Mouse (Mus musculus) lung, embryonic 15.5 days (tissue): ENCODE data around the gene Fam20b. TPM values are rescaled to one million over a fixed set of nuclear protein-coding genes. Genes with fewer than 3 reads are reported as not detected.
A peak's percentile ranks its signal among the peaks of the same experiment; 100 is the strongest.

Experiments used
- ATAC-seq: fragments of 200-750 bp; cut with Nextera tagmentation; 2 replicates; pipeline ENCODE4 v1.8.0; 2017; ENCODE audit warnings: moderate number of reproducible peaks, borderline replicate concordance; ENCODE audit not compliant: low FRiP score, low TSS enrichment; ENCODE audit errors: extremely low read depth
- H3K27ac ChIP-seq: fragments of 300-500 bp; sonication (generic); 2 replicates; pipeline ENCODE4 v1.5.1; 2015; ENCODE audit warnings: moderate library complexity, mild to moderate bottlenecking, inconsistent platforms
- H3K27me3 ChIP-seq: fragments of 300-500 bp; sonication (generic); 2 replicates; pipeline ENCODE4 v1.6.1; 2015; ENCODE audit warnings: inconsistent platforms
- H3K36me3 ChIP-seq: fragments of 300-500 bp; sonication (generic); 2 replicates; pipeline ENCODE4 v1.6.1; 2015; ENCODE audit warnings: inconsistent platforms
- H3K4me1 ChIP-seq: fragments of 300-500 bp; sonication (generic); 2 replicates; pipeline ENCODE4 v1.6.1; 2015; ENCODE audit warnings: inconsistent platforms
- H3K4me2 ChIP-seq: fragments of 300-500 bp; sonication (generic); 2 replicates; pipeline ENCODE4 v1.6.1; 2015; ENCODE audit warnings: inconsistent platforms, mild to moderate bottlenecking, moderate library complexity
- H3K4me3 ChIP-seq: fragments of 300-500 bp; sonication (generic); 2 replicates; pipeline ENCODE4 v1.5.1; 2015; ENCODE audit warnings: mild to moderate bottlenecking, inconsistent platforms
- H3K9ac ChIP-seq: fragments of 300-500 bp; sonication (generic); 2 replicates; pipeline ENCODE4 v1.6.1; 2015; ENCODE audit warnings: inconsistent platforms
- H3K9me3 ChIP-seq: fragments of 300-500 bp; sonication (generic); 2 replicates; pipeline ENCODE4 v1.6.1; 2016; ENCODE audit warnings: inconsistent platforms
- WGBS: fragments of 180-500 bp; shearing (Covaris S2); methylation state at CpG from one replicate; pipeline ENCODE4 v1.1.7; 2015; 5-methylcytosine and 5-hydroxymethylcytosine counted together
- polyA plus RNA-seq: library from polyadenylated mRNA; unstranded; fragments of >200 nt; fragmentation: Nextera tagmentation; extraction: Ambion mirVana; gene quantifications from 2 replicates; pipeline ENCODE4 v1.2.1, GENCODE M21; 2015

The Fam20b gene
- polyA plus RNA-seq, 1 experiment from 2014 or later, result 24.7 TPM

DNA sequence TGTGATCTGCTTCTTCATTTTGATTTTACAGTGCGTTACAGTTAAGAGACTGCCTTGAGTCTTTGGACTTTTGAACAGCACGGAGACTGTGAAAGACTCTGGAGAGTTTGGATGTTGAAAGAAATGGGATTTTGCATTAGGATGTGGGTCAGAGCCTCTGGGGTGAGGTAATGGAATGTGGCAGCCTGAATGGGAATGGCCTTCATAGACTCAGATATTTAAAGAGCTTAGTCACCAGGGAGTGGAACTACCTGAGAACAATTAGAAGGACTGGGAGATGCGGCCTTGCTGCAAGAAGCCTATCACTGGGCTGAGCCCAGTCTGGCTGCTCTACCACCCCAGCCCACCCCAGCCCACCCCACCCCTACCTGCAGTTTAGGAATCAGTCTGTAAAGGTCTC lies 41.7 kb downstream of the Fam20b start:
- Histone ChIP-seq H3K36me3 (peaks cover 22% of the 10 kb centered on the region), H3K4me3 (no peak overlapping the region), H3K4me1 (peaks cover 12% of the 10 kb centered on the region), H3K4me2 (no peak overlapping the region), H3K9me3 (no peaks in the 10 kb centered on the region), H3K27me3 (no peaks in the 10 kb centered on the region), H3K27ac (no peak overlapping the region), H3K9ac (no peak overlapping the region)
- no peak for ATAC-seq
- 89% methylated on average over 3 of the region's 3 CpGs for WGBS

GRCm38 (mm10) chr1:156676596-156676995 lies 42.3 kb downstream of the Fam20b start:
- H3K27me3 ChIP-seq, result no peaks in the 10 kb centered on the region
- no peak overlapping the region for H3K4me2 ChIP-seq
- WGBS, result 56% methylated on average over 5 of the region's 5 CpGs
- peaks cover 20% of the 10 kb centered on the region for H3K36me3 ChIP-seq
- H3K4me3 ChIP-seq, result no peak overlapping the region
- H3K4me1 ChIP-seq, result peaks cover 12% of the 10 kb centered on the region
- no peak overlapping the region for H3K27ac ChIP-seq
- H3K9ac ChIP-seq, result no peak overlapping the region
- no peaks in the 10 kb centered on the region for H3K9me3 ChIP-seq
- ATAC-seq, result no peak

GRCm38 (mm10) chr1:156676171-156676570 lies 42.7 kb downstream of the Fam20b start:
- Histone ChIP-seq H3K9ac (no peak overlapping the region), H3K27ac (no peak overlapping the region), H3K4me3 (no peak overlapping the region), H3K4me2 (no peak overlapping the region), H3K9me3 (no peaks in the 10 kb centered on the region), H3K27me3 (no peaks in the 10 kb centered on the region), H3K36me3 (peaks cover 17% of the 10 kb centered on the region), H3K4me1 (peaks cover 12% of the 10 kb centered on the region)
- no peak for ATAC-seq
- 30% methylated on average over 12 of the region's 12 CpGs for WGBS

GRCm38 (mm10) chr1:156674195-156675000 lies 44.5 kb downstream of the Fam20b start, which contains the start of gene Tor3a:
Gene Tor3a, minus strand, starts transcription at chr1:156674356.
- Histone ChIP-seq H3K9me3 (no peaks in the 10 kb centered on the region), H3K9ac (peak within 1 kb of the TSS; percentile 60), H3K27ac (peak within 1 kb of the TSS; percentile 31), H3K27me3 (no peaks in the 10 kb centered on the region), H3K4me3 (peak within 1 kb of the TSS; percentile 65), H3K4me2 (peak within 1 kb of the TSS; percentile 98), H3K36me3 (peaks cover 4% of the 10 kb centered on the region; the same call in 1 of the 2 replicates), H3K4me1 (peaks cover 17% of the 10 kb centered on the region)
- WGBS, result 5% methylated on average over 37 of the region's 37 CpGs
- ATAC-seq, result peak; percentile 87

- ATAC-seq, result peak; percentile 31; the same call in 1 of the 2 replicates
- H3K4me3 ChIP-seq, result peak overlapping the region; percentile 65
- no peaks in the 10 kb centered on the region for H3K9me3 ChIP-seq
- H3K4me2 ChIP-seq, result peak overlapping the region; percentile 98
- H3K27me3 ChIP-seq, result no peaks in the 10 kb centered on the region
- H3K4me1 ChIP-seq, result peaks cover 24% of the 10 kb centered on the region
- H3K36me3 ChIP-seq, result no peaks in the 10 kb centered on the region
- peak overlapping the region; percentile 60 for H3K9ac ChIP-seq
- 1% methylated on average over 29 of the region's 29 CpGs for WGBS
- peak overlapping the region; percentile 15; the same call in 1 of the 2 replicates for H3K27ac ChIP-seq
These were observed 45.3 kb downstream of the Fam20b start for GRCm38 (mm10) chr1:156673476-156674194.

- ATAC-seq, result no peak; the same call in 1 of the 2 replicates
- Histone ChIP-seq H3K4me3 (peak overlapping the region; percentile 65), H3K4me1 (peaks cover 29% of the 10 kb centered on the region), H3K36me3 (no peaks in the 10 kb centered on the region), H3K27me3 (no peaks in the 10 kb centered on the region), H3K9ac (peak overlapping the region; percentile 60), H3K27ac (no peak overlapping the region; the same call in 1 of the 2 replicates), H3K4me2 (peak overlapping the region; percentile 98), H3K9me3 (no peaks in the 10 kb centered on the region)
- WGBS, result 11% methylated on average over 14 of the region's 14 CpGs
These were observed 46.0 kb downstream of the Fam20b start for GRCm38 (mm10) chr1:156672720-156673475.

DNA sequence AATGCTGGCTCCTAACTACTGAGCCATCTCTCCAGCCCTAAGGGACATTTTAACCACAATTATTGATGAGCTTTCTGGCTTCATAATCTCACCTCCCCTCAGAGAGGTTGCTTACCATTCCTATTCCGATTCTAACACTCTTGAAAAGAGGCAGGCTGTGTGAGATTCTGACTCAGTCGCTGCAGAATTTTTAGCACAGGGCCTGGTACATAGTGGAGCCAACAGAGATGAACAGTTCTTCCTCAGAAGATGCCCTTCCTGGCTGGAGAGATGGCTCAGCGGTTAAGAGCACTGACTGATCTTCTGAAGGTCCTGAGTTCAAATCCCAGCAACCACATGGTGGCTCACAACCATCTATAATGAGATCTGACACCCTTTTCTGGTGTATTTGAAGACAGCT lies 47.0 kb downstream of the Fam20b start:
- H3K27me3 ChIP-seq, result no peaks in the 10 kb centered on the region
- ATAC-seq, result no peak
- no peaks in the 10 kb centered on the region for H3K36me3 ChIP-seq
- no peak overlapping the region for H3K9ac ChIP-seq
- no peak overlapping the region for H3K27ac ChIP-seq
- H3K4me1 ChIP-seq, result peaks cover 32% of the 10 kb centered on the region
- H3K9me3 ChIP-seq, result no peaks in the 10 kb centered on the region
- WGBS, result 90% methylated on average over 3 of the region's 3 CpGs
- H3K4me2 ChIP-seq, result no peak overlapping the region
- no peak overlapping the region for H3K4me3 ChIP-seq

DNA sequence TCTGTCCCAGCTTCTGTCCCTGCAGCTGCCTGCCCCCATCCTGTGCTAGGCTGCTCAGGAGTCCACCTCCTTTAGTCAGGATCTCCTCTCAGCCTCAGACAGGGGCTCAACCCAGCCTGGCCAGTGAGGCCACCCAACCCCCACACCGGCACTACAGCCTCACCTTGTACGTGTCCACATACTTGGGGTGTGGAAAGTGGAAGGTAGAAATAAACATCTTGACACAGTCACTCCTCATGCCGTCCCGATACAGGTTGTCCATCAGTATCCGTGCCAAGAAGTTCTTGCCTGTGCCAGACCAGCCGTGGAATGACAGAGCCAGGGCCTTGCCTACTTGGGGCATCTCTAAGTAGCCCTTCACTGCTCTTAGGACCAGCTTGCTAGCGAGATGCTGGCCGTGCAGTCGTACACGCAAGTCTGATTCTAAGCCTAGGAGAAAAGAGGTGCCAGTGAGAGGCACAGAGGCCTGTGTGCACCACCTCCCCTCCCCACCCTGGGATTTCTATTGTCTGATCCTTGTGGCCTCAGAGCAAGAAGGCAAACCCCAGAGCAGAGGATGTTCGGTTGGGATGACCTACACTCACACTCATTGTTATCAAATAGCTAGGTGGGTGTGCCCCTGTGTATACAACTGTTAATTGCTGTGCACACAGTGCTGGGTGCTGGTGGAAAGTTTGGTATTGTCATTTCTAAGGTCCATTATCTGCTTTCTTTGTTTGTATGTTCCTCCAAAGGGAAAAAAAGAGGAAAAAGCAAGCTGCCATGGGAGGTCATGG lies 49.5 kb downstream of the Fam20b start:
- H3K4me1 ChIP-seq, result peaks cover 29% of the 10 kb centered on the region
- H3K4me3 ChIP-seq, result no peak overlapping the region
- no peaks in the 10 kb centered on the region for H3K36me3 ChIP-seq
- no peak overlapping the region for H3K9ac ChIP-seq
- WGBS, result 32% methylated on average over 11 of the region's 11 CpGs
- H3K4me2 ChIP-seq, result no peak overlapping the region
- no peaks in the 10 kb centered on the region for H3K9me3 ChIP-seq
- no peak for ATAC-seq
- H3K27me3 ChIP-seq, result no peaks in the 10 kb centered on the region
- H3K27ac ChIP-seq, result 0 out of 2 replicates have a peak overlapping the region, but pooled peaks have one; percentile 1

DNA sequence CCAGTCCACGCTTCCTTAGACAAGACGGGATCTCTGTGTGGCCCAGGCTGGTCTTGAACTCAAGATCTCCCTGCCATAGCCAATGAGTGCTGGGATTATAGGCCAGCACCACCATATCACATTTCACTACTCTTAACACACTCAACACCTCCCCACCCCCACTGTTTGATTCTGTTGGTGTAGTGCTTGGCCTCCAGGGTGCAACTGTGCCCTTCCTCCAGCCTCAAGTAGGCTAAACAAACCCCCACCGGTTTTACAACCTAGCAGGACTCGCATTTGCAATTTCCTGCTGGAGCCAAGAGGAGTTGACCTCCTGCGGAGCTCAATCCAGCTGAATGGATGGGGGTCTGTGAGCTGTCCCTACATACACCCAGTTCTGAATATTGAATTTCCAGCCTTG lies 50.3 kb downstream of the Fam20b start:
- Histone ChIP-seq H3K4me2 (no peak overlapping the region), H3K27ac (no peak overlapping the region), H3K9ac (no peak overlapping the region), H3K4me1 (peaks cover 28% of the 10 kb centered on the region), H3K4me3 (no peak overlapping the region), H3K36me3 (no peaks in the 10 kb centered on the region), H3K9me3 (no peaks in the 10 kb centered on the region), H3K27me3 (no peaks in the 10 kb centered on the region)
- ATAC-seq, result no peak
- WGBS, result 25% methylated on average over 5 of the region's 5 CpGs

DNA sequence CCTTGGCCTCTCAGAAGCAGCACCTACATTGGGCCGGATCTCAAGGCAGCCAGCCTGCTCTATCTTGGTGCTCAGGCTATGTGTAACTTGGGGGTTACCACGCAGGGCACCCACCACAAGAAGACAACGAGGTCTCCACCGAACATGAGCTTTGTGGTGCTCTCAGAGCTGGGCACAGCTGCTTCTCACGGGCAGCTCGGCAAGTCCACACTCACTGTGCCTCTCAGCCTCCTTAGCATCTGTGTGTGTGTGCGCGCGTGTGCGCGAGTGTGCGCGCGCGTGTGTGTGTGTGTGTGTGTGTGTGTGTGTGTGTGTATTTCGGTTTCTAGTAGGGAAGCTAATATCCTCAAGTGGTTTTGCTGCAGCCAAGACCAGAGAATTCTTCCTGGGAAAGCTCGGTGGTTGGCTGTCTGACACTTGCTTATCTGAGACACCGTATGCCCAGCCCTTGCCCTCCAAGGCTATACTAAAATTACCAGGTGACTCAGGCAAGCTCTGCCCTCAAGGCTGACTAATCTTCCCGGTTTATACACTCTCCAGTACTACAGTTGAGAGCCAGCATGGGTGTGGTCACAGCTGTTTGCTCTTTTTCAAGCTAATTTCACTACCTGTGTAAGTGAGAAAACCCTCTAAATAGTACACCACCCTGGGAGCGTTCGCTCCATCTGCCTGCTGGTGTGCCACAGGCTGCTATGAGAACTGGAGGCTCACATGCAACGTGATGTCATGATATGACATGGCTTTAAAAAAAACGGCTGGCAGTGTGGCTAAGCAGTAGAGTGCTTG lies 51.6 kb downstream of the Fam20b start:
- H3K27me3 ChIP-seq, result no peaks in the 10 kb centered on the region
- 66% methylated on average over 23 of the region's 23 CpGs for WGBS
- H3K4me2 ChIP-seq, result no peak overlapping the region
- H3K4me3 ChIP-seq, result no peak overlapping the region
- peaks cover 20% of the 10 kb centered on the region for H3K4me1 ChIP-seq
- peak; percentile 66; the same call in 1 of the 2 replicates for ATAC-seq
- H3K36me3 ChIP-seq, result no peaks in the 10 kb centered on the region
- H3K27ac ChIP-seq, result peak overlapping the region; percentile 46; the same call in 1 of the 2 replicates
- H3K9me3 ChIP-seq, result no peaks in the 10 kb centered on the region
- H3K9ac ChIP-seq, result no peak overlapping the region
